Mouse (Mus musculus): Measurements from ENCODE around the gene Atxn7l3. TPM values are rescaled to one million over a fixed set of nuclear protein-coding genes. Genes with fewer than 3 reads are reported as not detected.

Atxn7l3 gene
- polyA plus RNA-seq, 1 experiment = 80.0 TPM

DNA sequence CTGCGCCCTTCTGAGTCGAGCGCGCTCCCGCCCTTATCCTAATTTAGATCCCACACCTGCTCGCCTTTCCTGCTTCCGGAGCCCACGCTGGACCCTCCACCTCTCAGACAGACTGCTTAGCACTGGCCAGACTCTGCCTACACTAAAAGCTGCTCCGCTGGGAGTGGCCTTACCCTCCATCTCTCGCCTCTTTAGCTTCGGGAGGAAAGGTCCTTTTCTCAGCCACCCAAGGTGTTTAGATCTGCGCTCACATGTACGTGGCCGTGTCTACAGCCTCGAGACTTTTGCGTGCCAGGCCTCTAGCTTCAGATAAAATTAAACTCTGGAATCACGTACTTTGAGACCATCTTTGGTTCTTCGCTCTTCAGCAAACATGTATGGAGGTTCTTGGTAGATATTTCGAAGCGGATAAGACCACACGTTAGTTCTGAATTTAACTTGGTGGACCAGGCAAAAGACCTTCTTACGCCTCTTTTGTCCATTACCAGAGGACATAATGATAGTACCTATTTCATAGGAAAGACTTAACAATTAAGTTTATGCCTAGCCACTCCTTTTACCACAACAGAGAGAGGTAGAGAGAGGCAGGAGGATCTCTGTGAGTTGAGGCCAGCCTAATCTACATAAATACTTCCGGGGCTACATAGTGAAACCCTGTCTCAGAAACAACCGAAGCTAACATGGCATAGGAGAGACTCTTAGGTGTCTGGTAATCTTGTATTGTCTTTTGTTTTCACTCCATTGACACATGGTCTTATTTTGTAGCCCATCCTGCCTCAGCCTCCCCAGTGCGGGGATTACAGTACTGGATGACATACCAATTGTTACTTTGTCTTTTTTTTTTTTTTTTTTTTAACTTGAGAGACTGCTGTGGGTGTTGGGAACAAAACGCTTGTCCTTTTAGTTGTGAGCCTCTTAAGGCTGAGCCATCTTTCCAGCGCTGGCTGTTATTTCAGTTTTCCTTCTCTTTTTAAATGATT lies 1.4 kb upstream of the Atxn7l3 start:
- Histone ChIP-seq H3K9me3 (no peaks in the 10 kb centered on the region), H3K36me3 (replicated peaks; ENCODE audit: low read length) (peaks cover 21% of the 10 kb centered on the region), H3K27me3 (replicated peaks) (no peaks in the 10 kb centered on the region), H3K4me3 (replicated peaks) (peak overlapping the region; percentile 96), H3K4me1 (peaks cover 47% of the 10 kb centered on the region)
- TF ChIP-seq FLI1 (IDR thresholded peaks at IDR 0.05; ENCODE audit: low read length) = no peak
- no peak for TF ChIP-seq GATA1 (IDR thresholded peaks at IDR 0.05; ENCODE audit: borderline replicate concordance, low read length)

DNA sequence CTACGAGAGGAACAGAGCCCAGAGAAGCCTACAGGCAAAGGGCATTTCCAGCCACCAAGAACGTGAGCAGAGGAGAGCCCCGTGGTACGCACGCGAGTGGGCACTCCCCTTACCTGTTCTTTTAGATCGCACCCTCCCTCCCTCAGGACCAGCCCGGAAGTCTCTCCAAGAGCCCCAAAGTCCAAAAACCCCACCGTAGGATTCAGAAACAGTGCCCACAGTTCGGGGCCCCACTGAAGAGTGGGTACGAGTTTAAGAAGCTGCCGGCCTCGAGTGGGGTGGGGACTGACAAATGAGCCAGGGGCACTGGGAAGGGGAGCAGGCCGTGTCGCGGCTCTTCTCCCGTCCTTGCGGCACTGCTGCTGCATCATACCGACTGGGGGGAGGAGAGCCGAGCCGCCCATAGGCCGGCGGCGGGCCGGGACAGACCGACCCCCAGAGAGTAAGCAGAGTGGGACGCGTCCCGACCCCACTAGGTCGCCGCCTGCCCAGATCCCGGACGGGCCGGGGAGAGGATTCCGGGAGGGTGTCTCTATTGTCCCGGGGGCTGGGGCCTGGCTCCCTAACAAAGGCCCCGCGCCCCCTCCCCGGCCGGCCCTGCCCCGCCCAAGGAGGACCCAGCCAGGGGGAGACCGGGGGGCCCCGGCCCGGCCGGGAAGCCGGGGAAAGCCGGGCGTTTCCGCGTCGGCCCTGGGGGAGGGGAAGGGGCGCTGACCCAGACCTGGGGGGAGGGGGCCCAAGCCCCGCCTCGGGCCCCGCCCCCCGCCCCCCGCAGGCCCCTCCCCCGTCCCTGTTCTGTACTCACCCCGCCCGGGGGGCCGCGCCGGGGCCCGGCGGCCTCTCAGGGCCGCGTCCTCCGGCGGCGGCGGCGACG lies 596 bp downstream of the Atxn7l3 start:
- Histone ChIP-seq H3K4me1 (peaks cover 51% of the 10 kb centered on the region), H3K27me3 (replicated peaks) (no peaks in the 10 kb centered on the region), H3K4me3 (replicated peaks) (peak overlapping the region; percentile 96), H3K9me3 (no peaks in the 10 kb centered on the region), H3K36me3 (replicated peaks; ENCODE audit: low read length) (peaks cover 42% of the 10 kb centered on the region)
- no peak for TF ChIP-seq FLI1 (IDR thresholded peaks at IDR 0.05; ENCODE audit: low read length)
- no peak for TF ChIP-seq GATA1 (IDR thresholded peaks at IDR 0.05; ENCODE audit: borderline replicate concordance, low read length)

DNA sequence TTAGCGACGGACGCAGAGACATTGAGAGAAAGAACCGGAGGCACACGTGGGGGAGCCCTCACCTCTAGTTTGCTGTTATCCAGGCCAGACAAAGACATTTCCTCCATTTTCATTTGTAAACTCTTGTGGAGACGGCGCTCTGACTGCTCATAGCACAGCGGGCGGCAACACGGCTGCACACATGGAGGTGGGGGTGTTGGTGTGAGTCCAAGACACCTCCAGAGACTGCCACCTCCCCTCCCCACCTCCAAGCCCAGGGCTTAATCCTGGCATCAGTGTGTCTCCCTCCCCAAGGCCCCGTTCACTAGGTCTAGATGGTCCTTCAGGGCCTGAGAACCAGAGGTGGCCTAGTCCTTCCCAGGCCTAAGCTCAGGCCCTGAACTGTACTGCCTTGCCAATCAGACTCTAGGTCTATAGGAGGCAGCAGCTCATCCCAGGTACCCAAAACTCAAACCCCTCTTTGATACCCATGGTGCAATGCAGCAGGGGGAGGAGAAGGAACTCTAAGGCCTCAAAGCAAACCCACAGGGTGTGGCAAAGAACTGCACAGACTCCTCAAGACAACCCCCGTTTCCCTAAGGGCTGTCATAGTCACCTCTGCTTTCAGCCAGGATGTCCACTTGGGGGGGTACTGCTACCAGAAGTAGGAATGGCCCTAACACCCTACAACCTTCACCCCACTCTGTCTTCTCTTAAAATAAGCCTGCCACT lies 1.4 kb downstream of the Atxn7l3 start:
- Histone ChIP-seq H3K36me3 (replicated peaks; ENCODE audit: low read length) (peaks cover 50% of the 10 kb centered on the region), H3K4me3 (replicated peaks) (peak overlapping the region; percentile 96), H3K27me3 (replicated peaks) (no peaks in the 10 kb centered on the region), H3K9me3 (no peaks in the 10 kb centered on the region), H3K4me1 (peaks cover 59% of the 10 kb centered on the region)
- TF ChIP-seq GATA1 (IDR thresholded peaks at IDR 0.05; ENCODE audit: borderline replicate concordance, low read length) = no peak
- no peak for TF ChIP-seq FLI1 (IDR thresholded peaks at IDR 0.05; ENCODE audit: low read length)

DNA sequence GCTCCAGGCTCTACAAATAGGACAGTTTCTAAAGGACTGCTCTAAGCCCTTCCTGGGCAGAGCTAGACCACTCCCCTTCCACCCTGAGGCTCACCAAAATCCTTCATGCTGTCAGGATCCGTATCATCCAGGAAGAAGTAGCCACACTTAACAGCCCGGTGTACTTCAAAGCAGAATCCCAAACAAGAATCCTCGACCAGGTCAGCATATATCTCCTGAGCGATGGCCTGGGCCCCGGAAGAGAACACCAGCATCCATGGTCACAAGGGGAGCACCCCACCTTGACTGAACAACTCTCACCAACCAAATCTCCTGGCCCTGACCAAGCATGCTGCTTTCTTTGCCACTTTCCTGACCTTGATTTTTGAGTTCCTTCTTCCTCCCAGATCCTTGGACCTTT lies 2.0 kb downstream of the Atxn7l3 start:
- H3K27me3 ChIP-seq (replicated peaks) = no peaks in the 10 kb centered on the region
- no peak overlapping the region for H3K4me3 ChIP-seq (replicated peaks)
- peaks cover 56% of the 10 kb centered on the region for H3K36me3 ChIP-seq (replicated peaks; ENCODE audit: low read length)
- no peaks in the 10 kb centered on the region for H3K9me3 ChIP-seq
- peaks cover 59% of the 10 kb centered on the region for H3K4me1 ChIP-seq
- TF ChIP-seq GATA1 (IDR thresholded peaks at IDR 0.05; ENCODE audit: borderline replicate concordance, low read length) (no peak), FLI1 (IDR thresholded peaks at IDR 0.05; ENCODE audit: low read length) (no peak)

DNA sequence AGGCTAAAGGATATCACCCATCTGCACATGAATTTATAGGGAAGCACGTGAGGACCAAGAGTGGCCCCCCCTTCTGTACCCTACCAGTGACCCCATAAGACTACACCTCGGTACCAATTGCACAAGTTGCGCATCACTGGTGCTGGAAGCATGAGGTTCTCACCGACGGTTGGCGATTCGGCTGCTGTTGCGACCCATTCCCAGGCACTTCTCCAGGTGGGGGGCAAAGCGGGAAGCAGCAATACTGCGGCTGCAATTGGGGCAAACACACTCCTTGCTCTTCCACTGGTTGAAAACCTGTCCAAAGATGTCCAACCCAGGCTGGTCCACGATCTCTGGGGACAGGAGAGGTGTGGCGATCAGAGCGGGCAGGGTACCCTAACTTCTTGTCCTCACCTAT lies 2.5 kb downstream of the Atxn7l3 start:
- TF ChIP-seq GATA1 (IDR thresholded peaks at IDR 0.05; ENCODE audit: borderline replicate concordance, low read length) = no peak
- TF ChIP-seq FLI1 (IDR thresholded peaks at IDR 0.05; ENCODE audit: low read length) = no peak
- H3K4me1 ChIP-seq = peaks cover 62% of the 10 kb centered on the region

DNA sequence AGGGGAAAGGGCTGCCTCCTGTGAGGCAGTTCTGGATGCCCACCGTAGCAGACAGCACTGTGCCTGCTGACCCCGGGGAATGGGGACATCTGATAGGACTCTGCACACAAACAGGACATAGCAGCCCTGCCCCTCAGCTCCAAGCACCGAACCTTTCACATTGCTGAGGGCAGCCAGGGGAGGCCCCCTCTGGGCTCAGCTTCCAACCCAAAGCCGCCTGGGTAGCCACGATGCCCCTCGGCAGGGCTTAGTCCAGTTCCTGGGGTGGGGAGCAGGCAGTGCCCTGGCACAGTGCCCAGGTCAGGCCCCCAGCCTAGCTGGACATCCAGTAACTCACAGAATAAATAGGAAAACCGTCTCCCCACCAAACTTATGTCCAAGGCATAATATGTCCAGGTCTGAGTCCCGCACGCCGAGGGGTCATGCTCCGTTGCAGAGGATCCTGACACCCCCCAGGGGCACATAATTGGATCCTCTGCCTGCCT lies 5.3 kb downstream of the Atxn7l3 start:
- no peak for TF ChIP-seq FLI1 (IDR thresholded peaks at IDR 0.05; ENCODE audit: low read length)
- TF ChIP-seq GATA1 (IDR thresholded peaks at IDR 0.05; ENCODE audit: borderline replicate concordance, low read length) = no peak
- peaks cover 77% of the 10 kb centered on the region for H3K4me1 ChIP-seq
- H3K4me3 ChIP-seq (replicated peaks) = no peak overlapping the region
- no peaks in the 10 kb centered on the region for H3K27me3 ChIP-seq (replicated peaks)
- no peaks in the 10 kb centered on the region for H3K9me3 ChIP-seq
- peaks cover 86% of the 10 kb centered on the region for H3K36me3 ChIP-seq (replicated peaks; ENCODE audit: low read length)

More for the DNA sequence above, 2.5 kb downstream of the Atxn7l3 start:
- Histone ChIP-seq H3K4me3 (replicated peaks) (peak overlapping the region; percentile 18), H3K9me3 (no peaks in the 10 kb centered on the region), H3K36me3 (replicated peaks; ENCODE audit: low read length) (peaks cover 60% of the 10 kb centered on the region), H3K27me3 (replicated peaks) (no peaks in the 10 kb centered on the region)

DNA sequence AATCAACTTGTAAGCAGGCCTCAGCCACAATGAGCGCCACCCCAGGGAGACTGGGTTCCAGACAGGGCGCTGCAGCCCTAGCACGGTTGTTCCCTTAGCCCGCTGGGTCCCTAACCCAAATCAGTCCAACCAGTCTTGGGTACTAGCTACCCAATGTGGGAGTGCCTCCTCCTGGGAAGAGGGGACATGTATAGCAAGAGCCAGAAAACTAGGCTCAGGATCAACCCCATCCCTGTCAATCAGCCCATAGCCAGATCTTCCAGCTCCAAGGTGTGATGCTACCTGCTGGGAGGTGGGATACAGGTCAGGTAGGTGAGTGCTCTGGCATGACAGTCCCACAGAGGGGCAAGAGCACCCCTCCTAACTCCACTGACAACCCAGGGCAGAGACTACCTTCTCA lies 6.3 kb downstream of the Atxn7l3 start:
- no peak for TF ChIP-seq GATA1 (IDR thresholded peaks at IDR 0.05; ENCODE audit: borderline replicate concordance, low read length)
- TF ChIP-seq FLI1 (IDR thresholded peaks at IDR 0.05; ENCODE audit: low read length) = no peak
- no peaks in the 10 kb centered on the region for H3K9me3 ChIP-seq
- no peak overlapping the region for H3K4me3 ChIP-seq (replicated peaks)
- H3K36me3 ChIP-seq (replicated peaks; ENCODE audit: low read length) = peaks cover 86% of the 10 kb centered on the region
- peaks cover 79% of the 10 kb centered on the region for H3K4me1 ChIP-seq
- no peaks in the 10 kb centered on the region for H3K27me3 ChIP-seq (replicated peaks)

DNA sequence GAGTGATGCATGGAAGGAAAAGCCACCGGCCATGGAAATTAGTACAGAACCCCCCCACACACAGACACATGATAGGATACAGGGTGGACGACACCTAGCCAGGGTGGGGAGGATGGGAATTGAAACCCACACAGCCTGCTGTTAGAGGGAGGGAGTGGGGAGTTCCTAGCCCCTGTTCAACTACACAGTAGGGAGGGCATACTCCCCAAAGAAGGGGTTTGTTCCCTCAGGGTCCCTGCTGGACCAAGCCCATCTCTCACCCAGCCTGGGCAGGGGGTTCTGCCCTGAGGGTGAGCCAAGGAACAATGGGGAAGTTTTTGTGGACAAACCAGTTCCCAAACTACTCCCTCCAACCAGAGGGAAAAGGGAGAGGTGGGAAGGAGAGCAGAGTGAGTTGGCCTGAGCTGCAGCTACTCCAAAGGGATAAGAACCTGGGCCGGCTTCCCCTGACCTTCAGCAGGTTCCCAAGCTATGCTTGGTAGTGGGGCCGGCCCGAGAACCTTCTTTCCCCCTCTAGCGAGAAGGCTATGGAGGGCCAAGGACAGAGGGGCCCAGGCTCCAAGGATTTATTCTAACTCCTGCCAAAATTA lies 6.8 kb downstream of the Atxn7l3 start:
- no peaks in the 10 kb centered on the region for H3K27me3 ChIP-seq (replicated peaks)
- TF ChIP-seq FLI1 (IDR thresholded peaks at IDR 0.05; ENCODE audit: low read length) (no peak), GATA1 (IDR thresholded peaks at IDR 0.05; ENCODE audit: borderline replicate concordance, low read length) (no peak)
- no peak overlapping the region for H3K4me3 ChIP-seq (replicated peaks)
- peaks cover 81% of the 10 kb centered on the region for H3K36me3 ChIP-seq (replicated peaks; ENCODE audit: low read length)
- H3K4me1 ChIP-seq = peaks cover 74% of the 10 kb centered on the region
- H3K9me3 ChIP-seq = no peaks in the 10 kb centered on the region

DNA sequence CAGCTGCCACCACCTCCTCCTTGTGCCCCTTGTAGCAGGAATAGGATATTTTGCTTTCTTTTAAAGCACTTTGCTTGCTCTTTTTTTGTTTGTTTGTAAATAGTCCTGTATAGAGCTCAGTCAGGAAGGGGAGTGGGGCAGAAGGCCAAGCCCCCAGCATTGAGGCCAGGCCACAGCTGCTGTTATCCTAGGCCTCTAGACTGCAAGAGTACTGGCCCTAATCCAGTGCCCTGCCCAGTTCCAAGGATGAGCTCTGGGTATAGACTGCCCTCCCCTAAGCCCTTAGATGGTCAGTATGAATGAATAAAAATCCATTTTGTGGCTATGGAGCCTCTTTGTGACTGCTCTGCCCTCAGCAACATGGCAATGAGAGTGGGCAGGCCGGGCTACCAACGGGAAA lies 7.5 kb downstream of the Atxn7l3 start:
- H3K36me3 ChIP-seq (replicated peaks; ENCODE audit: low read length) = peaks cover 74% of the 10 kb centered on the region
- H3K27me3 ChIP-seq (replicated peaks) = no peaks in the 10 kb centered on the region
- H3K4me1 ChIP-seq = peaks cover 67% of the 10 kb centered on the region
- no peaks in the 10 kb centered on the region for H3K9me3 ChIP-seq
- H3K4me3 ChIP-seq (replicated peaks) = no peak overlapping the region
- TF ChIP-seq GATA1 (IDR thresholded peaks at IDR 0.05; ENCODE audit: borderline replicate concordance, low read length) (no peak), FLI1 (IDR thresholded peaks at IDR 0.05; ENCODE audit: low read length) (no peak)

Data from megakaryocyte, embryonic 14.5 days (primary cell).